Mouse (Mus musculus) granulocyte monocyte progenitor cell, adult 5-6 weeks (primary cell): ENCODE data around the gene Olfr690. TPM values are rescaled to one million over a fixed set of nuclear protein-coding genes. Genes with fewer than 3 reads are reported as not detected.

ENCODE experiments used
- total RNA-seq, 2 experiments: library from RNA; stranded (forward) in 1 of 2; stranded (reverse) in 1 of 2; fragments of 200-712, 200-1000 nt in 1 of 2; fragments of >200 nt in 1 of 2; fragmentation: Nextera tagmentation in 1 of 2; gene quantifications; 2 replicates each; pipeline ENCODE4 v1.2.3; 2014 to 2017

The Olfr690 gene
- total RNA-seq, 2 experiments from 2014 or later = not detected

Other genes with a start within 250 kb of the Olfr690 start
- not detected in 2 replicates for gene Olfr680-ps1, start 241.3 kb downstream of the Olfr690 start, total RNA-seq (2014; fragmentation: Nextera tagmentation)
- not detected in 2 replicates for gene Olfr680-ps1, start 241.3 kb downstream of the Olfr690 start, total RNA-seq (2017)
- gene Olfr681, start 217.3 kb downstream of the Olfr690 start, total RNA-seq (2014; fragmentation: Nextera tagmentation) = not detected in 2 replicates
- not detected in 2 replicates for gene Olfr681, start 217.3 kb downstream of the Olfr690 start, total RNA-seq (2017)
- gene Olfr683, start 187.1 kb downstream of the Olfr690 start, total RNA-seq (2014; fragmentation: Nextera tagmentation) = not detected in 2 replicates
- gene Olfr683, start 187.1 kb downstream of the Olfr690 start, total RNA-seq (2017) = not detected in 2 replicates
- gene Olfr684, start 170.5 kb downstream of the Olfr690 start, total RNA-seq (2014; fragmentation: Nextera tagmentation) = not detected in 2 replicates
- gene Olfr684, start 170.5 kb downstream of the Olfr690 start, total RNA-seq (2017) = not detected in 2 replicates
- not detected in 2 replicates for gene Olfr685, start 148.1 kb downstream of the Olfr690 start, total RNA-seq (2014; fragmentation: Nextera tagmentation)
- not detected in 2 replicates for gene Olfr685, start 148.1 kb downstream of the Olfr690 start, total RNA-seq (2017)
- not detected in 2 replicates for gene Olfr686, start 126.6 kb downstream of the Olfr690 start, total RNA-seq (2014; fragmentation: Nextera tagmentation)
- not detected in 2 replicates for gene Olfr686, start 126.6 kb downstream of the Olfr690 start, total RNA-seq (2017)
- gene Olfr688, start 46.0 kb downstream of the Olfr690 start, total RNA-seq (2014; fragmentation: Nextera tagmentation) = not detected in 2 replicates
- not detected in 2 replicates for gene Olfr688, start 46.0 kb downstream of the Olfr690 start, total RNA-seq (2017)
- not detected in 2 replicates for gene Olfr689, start 22.9 kb downstream of the Olfr690 start, total RNA-seq (2014; fragmentation: Nextera tagmentation)
- gene Olfr689, start 22.9 kb downstream of the Olfr690 start, total RNA-seq (2017) = not detected in 2 replicates
- gene Olfr691, start 8.2 kb upstream of the Olfr690 start, total RNA-seq (2014; fragmentation: Nextera tagmentation) = not detected in 2 replicates
- gene Olfr691, start 8.2 kb upstream of the Olfr690 start, total RNA-seq (2017) = not detected in 2 replicates
- gene Olfr692, start 34.1 kb upstream of the Olfr690 start, total RNA-seq (2014; fragmentation: Nextera tagmentation) = not detected in 2 replicates
- not detected in 2 replicates for gene Olfr692, start 34.1 kb upstream of the Olfr690 start, total RNA-seq (2017)
- gene Gm5901, start 40.9 kb upstream of the Olfr690 start, total RNA-seq (2014; fragmentation: Nextera tagmentation) = not detected in 2 replicates
- gene Gm5901, start 40.9 kb upstream of the Olfr690 start, total RNA-seq (2017) = not detected in 2 replicates
- 42.9 and 44.3 TPM in 2 replicates for gene Fam160a2, start 66.0 kb upstream of the Olfr690 start, total RNA-seq (2014; fragmentation: Nextera tagmentation)
- gene Fam160a2, start 66.0 kb upstream of the Olfr690 start, total RNA-seq (2017) = 9.0 and 23.2 TPM in 2 replicates
- gene Cnga4, start 70.5 kb upstream of the Olfr690 start, total RNA-seq (2014; fragmentation: Nextera tagmentation) = not detected in 2 replicates
- gene Cnga4, start 70.5 kb upstream of the Olfr690 start, total RNA-seq (2017) = not detected in 2 replicates
- not detected in 2 replicates for gene Cckbr, start 91.6 kb upstream of the Olfr690 start, total RNA-seq (2014; fragmentation: Nextera tagmentation)
- gene Cckbr, start 91.6 kb upstream of the Olfr690 start, total RNA-seq (2017) = not detected in 2 replicates
- gene Cavin3, start 148.2 kb upstream of the Olfr690 start, total RNA-seq (2014; fragmentation: Nextera tagmentation) = not detected in 2 replicates
- gene Cavin3, start 148.2 kb upstream of the Olfr690 start, total RNA-seq (2017) = 0.05 and 1.1 TPM in 2 replicates
- 11.5 and 13.8 TPM in 2 replicates for gene Smpd1, start 220.3 kb upstream of the Olfr690 start, total RNA-seq (2014; fragmentation: Nextera tagmentation)
- 11.3 and 22.4 TPM in 2 replicates for gene Smpd1, start 220.3 kb upstream of the Olfr690 start, total RNA-seq (2017)
- 0.81 TPM in 1 of 2 replicates, not detected in the other for gene Apbb1, start 247.5 kb upstream of the Olfr690 start, total RNA-seq (2014; fragmentation: Nextera tagmentation)
- 0.05 TPM in 1 of 2 replicates, not detected in the other for gene Apbb1, start 247.5 kb upstream of the Olfr690 start, total RNA-seq (2017)